Mouse (Mus musculus): ENCODE measurements around the gene Tsc2. TPM values are rescaled to one million over a fixed set of nuclear protein-coding genes. Genes with fewer than 3 reads are reported as not detected.

The Tsc2 gene
- polyA plus RNA-seq, 1 experiment from 2014 or later, result 58.2 TPM

DNA sequence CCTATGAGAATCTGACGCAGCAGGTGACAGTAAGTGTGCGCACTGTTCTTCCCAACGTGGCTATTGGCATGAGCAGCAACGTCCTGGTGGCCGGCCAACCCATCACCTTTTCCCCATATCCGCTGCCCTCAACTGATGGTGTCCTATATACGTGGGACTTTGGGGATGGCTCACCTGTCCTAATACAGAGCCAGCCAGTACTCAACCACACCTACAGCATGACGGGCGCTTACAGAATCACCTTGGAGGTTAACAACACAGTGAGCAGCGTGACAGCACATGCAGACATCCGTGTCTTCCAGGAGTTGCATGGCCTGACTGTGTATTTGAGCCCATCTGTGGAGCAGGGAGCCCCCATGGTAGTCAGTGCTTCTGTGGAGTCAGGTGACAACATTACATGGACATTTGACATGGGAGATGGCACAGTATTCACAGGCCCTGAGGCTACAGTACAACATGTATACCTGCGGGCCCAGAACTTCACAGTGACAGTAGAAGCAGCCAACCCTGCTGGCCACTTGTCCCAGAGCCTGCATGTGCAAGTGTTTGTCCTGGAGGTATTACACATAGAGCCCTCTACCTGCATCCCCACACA lies 59.7 kb downstream of the Tsc2 start:
- WGBS, result 94% methylated on average over 12 of the region's 12 CpGs
- Histone ChIP-seq H3K4me1 (replicated peaks; ENCODE audit: control insufficient read depth, insufficient read depth, low read length) (no peaks in the 10 kb centered on the region), H3K36me3 (ENCODE audit: control insufficient read depth, insufficient read depth, low read length) (peaks cover 34% of the 10 kb centered on the region), H3K27ac (ENCODE audit: low read length) (no peak overlapping the region), H3K4me3 (ENCODE audit: low read length) (no peak overlapping the region), H3K4me2 (ENCODE audit: low read depth, low read length) (no peak overlapping the region), H3K9ac (ENCODE audit: low read length) (no peak overlapping the region), H3K9me3 (ENCODE audit: control insufficient read depth, low read length) (no peaks in the 10 kb centered on the region), H3K27me3 (ENCODE audit: control insufficient read depth, insufficient read depth, low read depth, low read length) (no peaks in the 10 kb centered on the region)
- no peak for ATAC-seq (ENCODE audit: low read depth)

DNA sequence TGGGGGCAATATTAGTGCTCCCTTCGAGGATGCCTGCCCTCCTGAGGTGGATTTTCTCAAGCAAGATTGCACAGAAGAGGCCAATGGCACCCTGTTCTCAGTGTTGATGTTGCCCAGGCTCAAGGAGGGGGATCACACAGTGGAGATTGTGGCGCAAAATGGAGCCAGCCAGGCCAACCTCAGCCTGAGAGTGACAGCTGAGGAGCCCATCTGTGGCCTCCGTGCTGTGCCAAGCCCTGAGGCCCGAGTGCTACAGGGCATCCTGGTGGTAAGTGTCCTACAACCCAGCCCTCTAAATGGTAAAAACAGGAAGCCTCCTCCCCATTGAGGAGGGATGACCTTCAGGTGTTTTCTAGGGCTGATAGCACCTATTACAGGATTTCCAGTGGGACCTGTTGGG lies 62.6 kb downstream of the Tsc2 start:
- H3K27ac ChIP-seq (ENCODE audit: low read length), result no peak overlapping the region
- ATAC-seq (ENCODE audit: low read depth), result no peak
- no peaks in the 10 kb centered on the region for H3K9me3 ChIP-seq (ENCODE audit: control insufficient read depth, low read length)
- peaks cover 23% of the 10 kb centered on the region for H3K36me3 ChIP-seq (ENCODE audit: control insufficient read depth, insufficient read depth, low read length)
- H3K4me1 ChIP-seq (replicated peaks; ENCODE audit: control insufficient read depth, insufficient read depth, low read length), result no peaks in the 10 kb centered on the region; the same call in 1 of the 2 replicates
- no peak overlapping the region for H3K9ac ChIP-seq (ENCODE audit: low read length)
- no peak overlapping the region for H3K4me2 ChIP-seq (ENCODE audit: low read depth, low read length)
- no peak overlapping the region for H3K4me3 ChIP-seq (ENCODE audit: low read length)
- no peaks in the 10 kb centered on the region for H3K27me3 ChIP-seq (ENCODE audit: control insufficient read depth, insufficient read depth, low read depth, low read length)
- WGBS, result 93% methylated on average over 4 of the region's 4 CpGs

DNA sequence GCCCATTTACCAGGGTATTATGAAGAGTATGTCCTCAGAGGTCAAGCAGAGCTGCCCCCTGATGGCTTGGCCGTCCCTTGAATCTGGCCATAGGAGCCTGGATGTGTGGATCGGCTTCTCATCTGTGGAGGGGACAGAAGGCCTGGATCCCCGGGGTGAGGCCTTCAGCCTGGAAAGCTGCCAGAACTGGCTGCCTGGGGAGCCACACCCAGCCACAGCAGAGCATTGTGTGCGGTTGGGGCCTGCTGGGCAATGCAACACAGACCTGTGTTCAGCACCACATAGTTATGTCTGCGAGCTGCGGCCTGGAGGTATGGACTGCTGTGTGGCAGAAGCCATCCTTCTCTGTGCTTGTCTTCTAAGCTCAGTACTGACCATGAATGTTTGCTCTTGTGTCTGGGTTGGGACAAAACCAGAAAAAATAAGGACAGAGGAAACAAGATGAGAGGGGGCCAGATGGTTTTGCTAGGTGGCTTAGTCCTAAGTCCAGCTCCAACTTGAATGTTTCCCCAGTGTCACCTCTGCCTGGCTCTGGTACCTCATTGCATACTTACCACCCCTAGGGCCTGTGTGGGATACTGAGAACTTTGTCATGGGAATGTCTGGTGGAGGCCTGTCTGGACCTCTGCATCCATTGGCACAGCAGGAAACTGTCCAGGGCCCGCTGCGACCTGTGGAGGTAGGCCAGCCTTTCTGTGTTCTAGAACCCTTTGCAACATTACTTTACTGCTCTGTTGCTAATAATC lies 65.2 kb downstream of the Tsc2 start:
- Histone ChIP-seq H3K36me3 (ENCODE audit: control insufficient read depth, insufficient read depth, low read length) (peaks cover 6% of the 10 kb centered on the region; the same call in 1 of the 2 replicates), H3K27me3 (ENCODE audit: control insufficient read depth, insufficient read depth, low read depth, low read length) (no peaks in the 10 kb centered on the region), H3K4me3 (ENCODE audit: low read length) (no peak overlapping the region), H3K27ac (ENCODE audit: low read length) (no peak overlapping the region), H3K4me1 (replicated peaks; ENCODE audit: control insufficient read depth, insufficient read depth, low read length) (no peaks in the 10 kb centered on the region; the same call in 1 of the 2 replicates), H3K4me2 (ENCODE audit: low read depth, low read length) (no peak overlapping the region), H3K9me3 (ENCODE audit: control insufficient read depth, low read length) (no peaks in the 10 kb centered on the region), H3K9ac (ENCODE audit: low read length) (peak overlapping the region; percentile 9; the same call in 1 of the 2 replicates)
- peak; percentile 72 for ATAC-seq (ENCODE audit: low read depth)
- 58% methylated on average over 8 of the region's 8 CpGs for whole genome bisulfite sequencing

DNA sequence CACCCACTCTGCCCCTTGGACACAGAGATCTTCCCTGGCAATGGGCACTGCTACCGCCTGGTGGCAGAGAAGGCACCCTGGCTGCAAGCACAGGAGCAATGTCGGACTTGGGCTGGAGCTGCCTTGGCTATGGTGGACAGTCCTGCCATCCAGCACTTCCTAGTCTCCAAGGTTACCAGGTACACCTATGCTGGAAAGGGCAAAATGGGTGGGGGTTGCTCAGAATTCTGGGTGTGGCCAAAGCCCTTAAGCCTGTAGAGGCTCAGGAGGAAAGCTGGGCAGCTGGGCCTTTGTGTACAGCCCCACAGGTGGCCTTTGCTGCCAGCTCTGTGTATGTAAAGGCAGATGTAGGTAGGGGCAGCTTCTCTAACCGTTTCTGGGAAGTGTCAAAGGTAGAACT lies 66.6 kb downstream of the Tsc2 start:
- Histone ChIP-seq H3K9me3 (ENCODE audit: control insufficient read depth, low read length) (no peaks in the 10 kb centered on the region), H3K27ac (ENCODE audit: low read length) (no peak overlapping the region), H3K27me3 (ENCODE audit: control insufficient read depth, insufficient read depth, low read depth, low read length) (no peaks in the 10 kb centered on the region), H3K36me3 (ENCODE audit: control insufficient read depth, insufficient read depth, low read length) (peaks cover 6% of the 10 kb centered on the region; the same call in 1 of the 2 replicates), H3K4me1 (replicated peaks; ENCODE audit: control insufficient read depth, insufficient read depth, low read length) (no peaks in the 10 kb centered on the region; the same call in 1 of the 2 replicates), H3K4me3 (ENCODE audit: low read length) (no peak overlapping the region), H3K4me2 (ENCODE audit: low read depth, low read length) (no peak overlapping the region), H3K9ac (ENCODE audit: low read length) (no peak overlapping the region)
- peak; percentile 39; the same call in 1 of the 2 replicates for ATAC-seq (ENCODE audit: low read depth)
- WGBS, result 72% methylated on average over 3 of the region's 3 CpGs

DNA sequence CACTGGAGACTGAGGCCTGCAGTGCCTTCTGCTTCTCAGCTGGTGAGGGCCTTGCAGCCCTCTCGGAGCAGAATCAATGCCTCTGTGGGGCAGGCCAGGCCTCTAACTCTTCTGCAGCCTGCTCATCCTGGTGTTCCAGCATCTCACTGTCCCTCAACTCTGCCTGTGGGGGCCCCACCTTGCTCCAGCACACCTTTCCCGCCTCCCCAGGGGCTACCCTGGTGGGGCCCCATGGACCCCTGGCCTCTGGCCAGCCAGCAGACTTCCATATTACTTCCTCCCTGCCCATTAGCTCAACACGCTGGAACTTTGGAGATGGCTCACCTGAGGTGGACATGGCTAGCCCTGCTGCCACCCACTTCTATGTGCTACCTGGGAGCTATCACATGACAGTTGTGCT lies 67.3 kb downstream of the Tsc2 start:
- no peak for ATAC-seq (ENCODE audit: low read depth)
- no peak overlapping the region for H3K9ac ChIP-seq (ENCODE audit: low read length)

DNA sequence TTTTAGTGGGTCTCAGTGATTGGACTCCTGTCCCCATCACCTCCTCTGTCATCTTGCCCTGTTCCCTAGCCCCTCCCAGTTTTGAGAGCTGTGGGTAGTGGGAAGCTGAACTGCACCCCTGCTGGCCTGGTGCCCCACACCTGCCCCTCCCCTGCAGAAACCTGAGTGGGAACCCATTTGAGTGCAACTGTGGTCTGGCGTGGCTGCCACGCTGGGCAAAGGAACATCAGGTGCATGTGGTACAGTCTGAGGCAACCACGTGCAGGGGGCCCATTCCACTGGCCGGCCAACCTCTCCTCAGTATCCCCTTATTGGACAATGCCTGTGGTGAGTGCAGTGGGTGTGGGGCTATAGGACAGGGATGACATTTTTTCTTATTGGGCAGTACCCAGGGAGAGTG lies 68.0 kb downstream of the Tsc2 start:
- Histone ChIP-seq H3K9me3 (ENCODE audit: control insufficient read depth, low read length) (no peaks in the 10 kb centered on the region), H3K36me3 (ENCODE audit: control insufficient read depth, insufficient read depth, low read length) (peaks cover 2% of the 10 kb centered on the region; the same call in 1 of the 2 replicates), H3K9ac (ENCODE audit: low read length) (no peak overlapping the region), H3K4me3 (ENCODE audit: low read length) (no peak overlapping the region), H3K4me1 (replicated peaks; ENCODE audit: control insufficient read depth, insufficient read depth, low read length) (peaks cover 2% of the 10 kb centered on the region), H3K27me3 (ENCODE audit: control insufficient read depth, insufficient read depth, low read depth, low read length) (no peaks in the 10 kb centered on the region), H3K4me2 (ENCODE audit: low read depth, low read length) (no peak overlapping the region), H3K27ac (ENCODE audit: low read length) (no peak overlapping the region)
- WGBS, result 89% methylated on average over 4 of the region's 4 CpGs
- no peak for ATAC-seq (ENCODE audit: low read depth)

More for the DNA sequence above, 67.3 kb downstream of the Tsc2 start:
- Histone ChIP-seq H3K27me3 (ENCODE audit: control insufficient read depth, insufficient read depth, low read depth, low read length) (no peaks in the 10 kb centered on the region), H3K4me3 (ENCODE audit: low read length) (no peak overlapping the region), H3K36me3 (ENCODE audit: control insufficient read depth, insufficient read depth, low read length) (peaks cover 6% of the 10 kb centered on the region; the same call in 1 of the 2 replicates), H3K4me2 (ENCODE audit: low read depth, low read length) (no peak overlapping the region), H3K27ac (ENCODE audit: low read length) (no peak overlapping the region), H3K4me1 (replicated peaks; ENCODE audit: control insufficient read depth, insufficient read depth, low read length) (no peaks in the 10 kb centered on the region; the same call in 1 of the 2 replicates), H3K9me3 (ENCODE audit: control insufficient read depth, low read length) (no peaks in the 10 kb centered on the region)
- 75% methylated on average over 3 of the region's 3 CpGs for WGBS

DNA sequence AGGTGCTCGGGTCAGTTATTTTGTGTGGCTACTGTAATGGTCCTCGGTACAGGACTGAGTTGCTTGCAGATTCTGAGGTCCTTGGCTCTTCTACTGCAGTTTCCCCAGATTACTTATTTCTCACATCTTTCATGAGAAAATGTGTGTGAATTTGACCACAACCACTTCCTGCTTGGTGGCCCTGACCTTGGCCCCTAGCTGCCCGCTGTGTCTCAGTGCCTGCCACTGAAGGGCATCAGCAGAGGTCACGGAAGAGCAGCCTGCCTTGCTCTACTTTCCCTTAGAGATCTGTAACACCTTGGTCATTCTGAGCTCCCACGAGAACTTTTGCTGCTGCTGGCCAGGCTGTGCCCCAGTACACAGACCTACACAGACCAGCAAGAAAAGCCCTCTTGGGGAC lies 68.8 kb downstream of the Tsc2 start:
- no peak overlapping the region for H3K9ac ChIP-seq (ENCODE audit: low read length)
- ATAC-seq (ENCODE audit: low read depth), result no peak
- H3K4me2 ChIP-seq (ENCODE audit: low read depth, low read length), result no peak overlapping the region

DNA sequence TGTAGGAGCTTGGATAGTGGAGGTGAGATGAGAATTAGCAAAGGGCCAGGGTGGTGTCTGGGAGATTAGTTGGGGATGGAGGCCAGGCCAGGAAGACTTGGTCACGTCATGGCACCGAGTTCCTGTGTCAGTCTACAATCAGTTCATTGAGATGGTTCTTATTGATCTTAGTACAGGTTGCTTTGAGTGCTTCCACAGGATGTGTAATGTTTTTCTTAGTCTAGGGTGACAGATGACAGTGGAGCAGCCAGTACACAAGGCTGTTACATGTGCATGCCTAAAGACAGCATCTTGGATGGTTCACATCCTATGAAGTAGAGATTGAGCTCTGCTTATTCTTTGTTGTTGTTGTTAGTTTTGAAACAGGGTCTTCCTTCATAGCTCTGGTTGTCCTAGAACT lies 70.8 kb downstream of the Tsc2 start:
- Histone ChIP-seq H3K9ac (ENCODE audit: low read length) (no peak overlapping the region), H3K4me2 (ENCODE audit: low read depth, low read length) (no peak overlapping the region), H3K4me3 (ENCODE audit: low read length) (no peak overlapping the region), H3K9me3 (ENCODE audit: control insufficient read depth, low read length) (no peaks in the 10 kb centered on the region), H3K27ac (ENCODE audit: low read length) (no peak overlapping the region), H3K27me3 (ENCODE audit: control insufficient read depth, insufficient read depth, low read depth, low read length) (no peaks in the 10 kb centered on the region), H3K4me1 (replicated peaks; ENCODE audit: control insufficient read depth, insufficient read depth, low read length) (peaks cover 25% of the 10 kb centered on the region), H3K36me3 (ENCODE audit: control insufficient read depth, insufficient read depth, low read length) (0 out of 2 replicates have a peak, but pooled peaks cover 2% of the 10 kb centered on the region)
- no peak for ATAC-seq (ENCODE audit: low read depth)
- WGBS, result 94% methylated on average over 2 of the region's 2 CpGs

More for the DNA sequence above, 68.8 kb downstream of the Tsc2 start:
- WGBS, result 72% methylated on average over 5 of the region's 5 CpGs
- Histone ChIP-seq H3K27me3 (ENCODE audit: control insufficient read depth, insufficient read depth, low read depth, low read length) (no peaks in the 10 kb centered on the region), H3K27ac (ENCODE audit: low read length) (no peak overlapping the region), H3K9me3 (ENCODE audit: control insufficient read depth, low read length) (no peaks in the 10 kb centered on the region), H3K4me1 (replicated peaks; ENCODE audit: control insufficient read depth, insufficient read depth, low read length) (peaks cover 9% of the 10 kb centered on the region), H3K4me3 (ENCODE audit: low read length) (no peak overlapping the region), H3K36me3 (ENCODE audit: control insufficient read depth, insufficient read depth, low read length) (0 out of 2 replicates have a peak, but pooled peaks cover 2% of the 10 kb centered on the region)

DNA sequence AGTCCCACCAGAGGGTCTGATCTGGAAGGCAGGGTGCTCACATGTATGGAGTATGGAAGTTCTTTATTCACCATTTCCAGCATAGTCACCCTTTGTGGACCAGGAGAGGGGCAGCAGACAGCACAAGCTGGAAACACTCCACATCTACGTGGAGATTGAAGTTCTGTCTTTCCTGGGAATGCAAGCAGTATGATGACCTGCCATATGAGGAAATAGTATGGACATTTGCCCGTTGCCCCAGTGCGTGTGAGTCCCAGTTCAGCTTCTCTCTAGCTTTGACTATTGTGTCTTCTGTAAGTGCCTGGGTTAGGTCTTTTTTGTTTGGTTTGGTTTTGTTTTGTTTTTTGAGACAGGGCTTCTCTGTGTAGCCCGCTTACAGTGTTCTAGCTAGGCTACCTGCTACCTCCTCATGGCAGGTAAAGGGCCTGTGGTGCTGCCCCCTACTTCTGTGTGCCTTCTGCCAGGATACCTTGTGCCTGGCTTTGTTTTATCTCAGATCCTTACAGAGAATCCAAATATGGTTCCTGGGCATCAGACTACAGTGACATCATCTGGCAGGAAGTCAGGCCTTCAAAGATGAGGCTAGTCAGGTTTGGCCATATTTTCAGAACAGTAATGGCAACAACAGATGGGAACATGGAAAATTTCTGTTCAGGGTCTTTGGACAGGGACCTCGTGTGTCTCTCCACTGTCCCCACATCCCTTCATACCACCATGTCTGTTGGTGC lies 72.0 kb downstream of the Tsc2 start:
- H3K9ac ChIP-seq (ENCODE audit: low read length), result no peak overlapping the region
- H3K4me3 ChIP-seq (ENCODE audit: low read length), result no peak overlapping the region
- peaks cover 25% of the 10 kb centered on the region for H3K4me1 ChIP-seq (replicated peaks; ENCODE audit: control insufficient read depth, insufficient read depth, low read length)
- H3K36me3 ChIP-seq (ENCODE audit: control insufficient read depth, insufficient read depth, low read length), result no peaks in the 10 kb centered on the region
- 79% methylated on average over 5 of the region's 5 CpGs for WGBS
- no peaks in the 10 kb centered on the region for H3K9me3 ChIP-seq (ENCODE audit: control insufficient read depth, low read length)
- no peak overlapping the region for H3K27ac ChIP-seq (ENCODE audit: low read length)
- ATAC-seq (ENCODE audit: low read depth), result no peak
- no peaks in the 10 kb centered on the region for H3K27me3 ChIP-seq (ENCODE audit: control insufficient read depth, insufficient read depth, low read depth, low read length)
- no peak overlapping the region for H3K4me2 ChIP-seq (ENCODE audit: low read depth, low read length)

Data from lung, embryonic 16.5 days (tissue).